Mouse (Mus musculus): ENCODE data around the gene Unc13b. TPM values are rescaled to one million over a fixed set of nuclear protein-coding genes. Genes with fewer than 3 reads are reported as not detected.
A peak's percentile ranks its signal among the peaks of the same experiment; 100 is the strongest.

Gene Unc13b
- polyA plus RNA-seq, 1 experiment from 2014 or later: 23.0 TPM

- H3K4me3 ChIP-seq (ENCODE audit: low read depth, low read length): no peak overlapping the region
- H3K27ac ChIP-seq (ENCODE audit: low read depth, low read length): peak overlapping the region; percentile 51; the same call in 1 of the 2 replicates
- H3K36me3 ChIP-seq (ENCODE audit: control insufficient read depth, insufficient read depth, low read length): peaks cover 3% of the 10 kb centered on the region; the same call in 1 of the 2 replicates
- ATAC-seq (replicated peaks; ENCODE audit: low FRiP score) (no peak), DNase-seq (ENCODE audit: low spot score) (no peak)
- WGBS: 71% methylated on average over 9 of the region's 9 CpGs
- H3K9me3 ChIP-seq (ENCODE audit: control insufficient read depth, low read length): no peaks in the 10 kb centered on the region
- peaks cover 22% of the 10 kb centered on the region for H3K4me1 ChIP-seq (replicated peaks; ENCODE audit: control insufficient read depth, insufficient read depth, low read length)
- H3K27me3 ChIP-seq (ENCODE audit: control insufficient read depth, insufficient read depth, low read length): no peaks in the 10 kb centered on the region
- no peak overlapping the region; the same call in 1 of the 2 replicates for H3K9ac ChIP-seq (ENCODE audit: low read length)
- no peak overlapping the region for H3K4me2 ChIP-seq (ENCODE audit: low read depth, low read length, severe bottlenecking)
Observed at GRCm38 (mm10) chr4:43040881-43041547, 17.7 kb upstream of the Unc13b start.

- Histone ChIP-seq H3K27me3 (ENCODE audit: control insufficient read depth, insufficient read depth, low read length) (no peaks in the 10 kb centered on the region), H3K4me2 (ENCODE audit: low read depth, low read length, severe bottlenecking) (peak overlapping the region; percentile 89), H3K4me1 (replicated peaks; ENCODE audit: control insufficient read depth, insufficient read depth, low read length) (peaks cover 22% of the 10 kb centered on the region), H3K4me3 (ENCODE audit: low read depth, low read length) (peak overlapping the region; percentile 56), H3K36me3 (ENCODE audit: control insufficient read depth, insufficient read depth, low read length) (no peaks in the 10 kb centered on the region), H3K27ac (ENCODE audit: low read depth, low read length) (peak overlapping the region; percentile 99), H3K9me3 (ENCODE audit: control insufficient read depth, low read length) (no peaks in the 10 kb centered on the region), H3K9ac (ENCODE audit: low read length) (peak overlapping the region; percentile 70)
- ATAC-seq (replicated peaks; ENCODE audit: low FRiP score) (peak; percentile 87), DNase-seq (ENCODE audit: low spot score) (peak; percentile 91)
- 9% methylated on average over 7 of the region's 7 CpGs for WGBS
Observed at GRCm38 (mm10) chr4:43043644-43044357, 15.0 kb upstream of the Unc13b start.

GRCm38 (mm10) chr4:43044673-43045072 lies 14.1 kb upstream of the Unc13b start:
- no peak for DNase-seq (ENCODE audit: low spot score)

GRCm38 (mm10) chr4:43045285-43045658 lies 13.5 kb upstream of the Unc13b start:
- DNase-seq (ENCODE audit: low spot score) (no peak), ATAC-seq (replicated peaks; ENCODE audit: low FRiP score) (no peak; the same call in 1 of the 2 replicates)
- H3K9me3 ChIP-seq (ENCODE audit: control insufficient read depth, low read length): no peaks in the 10 kb centered on the region
- peaks cover 14% of the 10 kb centered on the region for H3K4me1 ChIP-seq (replicated peaks; ENCODE audit: control insufficient read depth, insufficient read depth, low read length)
- WGBS: 3% methylated on average over 13 of the region's 13 CpGs
- peak overlapping the region; percentile 99 for H3K27ac ChIP-seq (ENCODE audit: low read depth, low read length)
- no peaks in the 10 kb centered on the region for H3K36me3 ChIP-seq (ENCODE audit: control insufficient read depth, insufficient read depth, low read length)
- H3K27me3 ChIP-seq (ENCODE audit: control insufficient read depth, insufficient read depth, low read length): no peaks in the 10 kb centered on the region
- peak overlapping the region; percentile 89 for H3K4me2 ChIP-seq (ENCODE audit: low read depth, low read length, severe bottlenecking)
- H3K9ac ChIP-seq (ENCODE audit: low read length): peak overlapping the region; percentile 70
- peak overlapping the region; percentile 56 for H3K4me3 ChIP-seq (ENCODE audit: low read depth, low read length)

More at GRCm38 (mm10) chr4:43044673-43045072, 14.1 kb upstream of the Unc13b start:
- peak overlapping the region; percentile 89 for H3K4me2 ChIP-seq (ENCODE audit: low read depth, low read length, severe bottlenecking)
- H3K4me1 ChIP-seq (replicated peaks; ENCODE audit: control insufficient read depth, insufficient read depth, low read length): peaks cover 16% of the 10 kb centered on the region
- no peaks in the 10 kb centered on the region for H3K27me3 ChIP-seq (ENCODE audit: control insufficient read depth, insufficient read depth, low read length)
- H3K9me3 ChIP-seq (ENCODE audit: control insufficient read depth, low read length): no peaks in the 10 kb centered on the region
- H3K27ac ChIP-seq (ENCODE audit: low read depth, low read length): peak overlapping the region; percentile 99
- ATAC-seq (replicated peaks; ENCODE audit: low FRiP score): no peak
- H3K9ac ChIP-seq (ENCODE audit: low read length): peak overlapping the region; percentile 70
- H3K4me3 ChIP-seq (ENCODE audit: low read depth, low read length): peak overlapping the region; percentile 56
- WGBS: 13% methylated on average over 4 of the region's 4 CpGs
- H3K36me3 ChIP-seq (ENCODE audit: control insufficient read depth, insufficient read depth, low read length): no peaks in the 10 kb centered on the region

- under 1% methylated on average over 33 of the region's 33 CpGs for WGBS
- H3K9me3 ChIP-seq (ENCODE audit: control insufficient read depth, low read length): no peaks in the 10 kb centered on the region
- ATAC-seq (replicated peaks; ENCODE audit: low FRiP score) (peak; percentile 84), DNase-seq (ENCODE audit: low spot score) (peak; percentile 99)
- peaks cover 14% of the 10 kb centered on the region for H3K4me1 ChIP-seq (replicated peaks; ENCODE audit: control insufficient read depth, insufficient read depth, low read length)
- no peaks in the 10 kb centered on the region for H3K36me3 ChIP-seq (ENCODE audit: control insufficient read depth, insufficient read depth, low read length)
- peak within 1 kb of the TSS; percentile 70 for H3K9ac ChIP-seq (ENCODE audit: low read length)
- no peaks in the 10 kb centered on the region for H3K27me3 ChIP-seq (ENCODE audit: control insufficient read depth, insufficient read depth, low read length)
- peak within 1 kb of the TSS; percentile 99 for H3K27ac ChIP-seq (ENCODE audit: low read depth, low read length)
- peak within 1 kb of the TSS; percentile 56 for H3K4me3 ChIP-seq (ENCODE audit: low read depth, low read length)
- peak within 1 kb of the TSS; percentile 89 for H3K4me2 ChIP-seq (ENCODE audit: low read depth, low read length, severe bottlenecking)
Observed at GRCm38 (mm10) chr4:43045659-43046302, 13.0 kb upstream of the Unc13b start, which contains the start of gene Fam214b. Gene Fam214b, minus strand, starts transcription at chr4:43046220.

GRCm38 (mm10) chr4:43046607-43047006 lies 12.1 kb upstream of the Unc13b start:
- H3K27ac ChIP-seq (ENCODE audit: low read depth, low read length): no peak overlapping the region

GRCm38 (mm10) chr4:43047231-43047630 lies 11.5 kb upstream of the Unc13b start:
- H3K9ac ChIP-seq (ENCODE audit: low read length): no peak overlapping the region
- DNase-seq (ENCODE audit: low spot score) (peak; percentile 74), ATAC-seq (replicated peaks; ENCODE audit: low FRiP score) (no peak)
- H3K9me3 ChIP-seq (ENCODE audit: control insufficient read depth, low read length): no peaks in the 10 kb centered on the region
- no peak overlapping the region for H3K27ac ChIP-seq (ENCODE audit: low read depth, low read length)
- H3K4me2 ChIP-seq (ENCODE audit: low read depth, low read length, severe bottlenecking): no peak overlapping the region
- no peak overlapping the region for H3K4me3 ChIP-seq (ENCODE audit: low read depth, low read length)
- 2% methylated on average over 5 of the region's 5 CpGs for WGBS
- no peaks in the 10 kb centered on the region for H3K36me3 ChIP-seq (ENCODE audit: control insufficient read depth, insufficient read depth, low read length)
- no peaks in the 10 kb centered on the region for H3K27me3 ChIP-seq (ENCODE audit: control insufficient read depth, insufficient read depth, low read length)
- H3K4me1 ChIP-seq (replicated peaks; ENCODE audit: control insufficient read depth, insufficient read depth, low read length): peaks cover 13% of the 10 kb centered on the region

More at GRCm38 (mm10) chr4:43046607-43047006, 12.1 kb upstream of the Unc13b start:
- no peaks in the 10 kb centered on the region for H3K27me3 ChIP-seq (ENCODE audit: control insufficient read depth, insufficient read depth, low read length)
- no peak for DNase-seq (ENCODE audit: low spot score)
- no peaks in the 10 kb centered on the region for H3K36me3 ChIP-seq (ENCODE audit: control insufficient read depth, insufficient read depth, low read length)
- H3K4me1 ChIP-seq (replicated peaks; ENCODE audit: control insufficient read depth, insufficient read depth, low read length): peaks cover 13% of the 10 kb centered on the region
- ATAC-seq (replicated peaks; ENCODE audit: low FRiP score): no peak
- H3K4me3 ChIP-seq (ENCODE audit: low read depth, low read length): no peak overlapping the region
- no peaks in the 10 kb centered on the region for H3K9me3 ChIP-seq (ENCODE audit: control insufficient read depth, low read length)
- WGBS: 64% methylated on average over 5 of the region's 5 CpGs
- H3K4me2 ChIP-seq (ENCODE audit: low read depth, low read length, severe bottlenecking): no peak overlapping the region
- H3K9ac ChIP-seq (ENCODE audit: low read length): no peak overlapping the region

GRCm38 (mm10) chr4:43052627-43053026 lies 6.1 kb upstream of the Unc13b start:
- H3K36me3 ChIP-seq (ENCODE audit: control insufficient read depth, insufficient read depth, low read length): no peaks in the 10 kb centered on the region
- H3K27me3 ChIP-seq (ENCODE audit: control insufficient read depth, insufficient read depth, low read length): no peaks in the 10 kb centered on the region
- no peak overlapping the region for H3K4me2 ChIP-seq (ENCODE audit: low read depth, low read length, severe bottlenecking)
- WGBS: 18% methylated on average over 4 of the region's 4 CpGs
- no peak overlapping the region for H3K27ac ChIP-seq (ENCODE audit: low read depth, low read length)
- DNase-seq (ENCODE audit: low spot score) (no peak), ATAC-seq (replicated peaks; ENCODE audit: low FRiP score) (no peak)
- no peaks in the 10 kb centered on the region for H3K4me1 ChIP-seq (replicated peaks; ENCODE audit: control insufficient read depth, insufficient read depth, low read length)
- H3K4me3 ChIP-seq (ENCODE audit: low read depth, low read length): no peak overlapping the region
- H3K9ac ChIP-seq (ENCODE audit: low read length): no peak overlapping the region
- no peaks in the 10 kb centered on the region for H3K9me3 ChIP-seq (ENCODE audit: control insufficient read depth, low read length)
